Mouse (Mus musculus): ENCODE data around the gene Ythdf2. TPM values are rescaled to one million over a fixed set of nuclear protein-coding genes. Genes with fewer than 3 reads are reported as not detected.
"Not testable (repeated sequence)": the region's sequence is repeated elsewhere in the genome, so short reads cannot be mapped to it uniquely, and the experiment has no call there.

Gene Ythdf2
- total and polyA plus RNA-seq, 2 experiments from 2014 or later = 28.7 to 52.4 TPM

- no peaks in the 10 kb centered on the region for H3K9me3 ChIP-seq (replicated peaks; ENCODE audit: control insufficient read depth, low read length)
- H3K27me3 ChIP-seq (ENCODE audit: control insufficient read depth, insufficient read depth, low read length) = no peaks in the 10 kb centered on the region
- H3K4me3 ChIP-seq (ENCODE audit: low read depth, low read length) = no peak overlapping the region
- H3K4me2 ChIP-seq (ENCODE audit: low read depth, low read length) = no peak overlapping the region
- H3K4me1 ChIP-seq (ENCODE audit: control insufficient read depth, insufficient read depth) = no peaks in the 10 kb centered on the region
- TF ChIP-seq EP300 (IDR thresholded peaks at IDR 0.05; ENCODE audit: low read depth) (no peak), CTCF (IDR thresholded peaks at IDR 0.05; ENCODE audit: low read depth) (no peak)
- peaks cover 76% of the 10 kb centered on the region for H3K36me3 ChIP-seq (replicated peaks; ENCODE audit: control insufficient read depth, insufficient read depth, low read length)
- DNase-seq (ENCODE audit: low spot score) (no peak), ATAC-seq (ENCODE audit: insufficient read depth, low read depth) (no peak)
- 60% methylated on average over 3 of the region's 3 CpGs for WGBS
- no peak overlapping the region for H3K9ac ChIP-seq (replicated peaks; ENCODE audit: low read depth, low read length)
- H3K27ac ChIP-seq (ENCODE audit: low read depth) = no peak overlapping the region
Observed at GRCm38 (mm10) chr4:132240367-132240766, 28.3 kb upstream of the Ythdf2 start.

- peaks cover 87% of the 10 kb centered on the region for H3K36me3 ChIP-seq (replicated peaks; ENCODE audit: control insufficient read depth, insufficient read depth, low read length)
- H3K27me3 ChIP-seq (ENCODE audit: control insufficient read depth, insufficient read depth, low read length) = no peaks in the 10 kb centered on the region
- WGBS = 95% methylated on average over 4 of the region's 4 CpGs
- DNase-seq (ENCODE audit: low spot score) (no peak), ATAC-seq (ENCODE audit: insufficient read depth, low read depth) (no peak)
- H3K27ac ChIP-seq (ENCODE audit: low read depth) = no peak overlapping the region
- no peaks in the 10 kb centered on the region for H3K9me3 ChIP-seq (replicated peaks; ENCODE audit: control insufficient read depth, low read length)
- no peak overlapping the region for H3K4me3 ChIP-seq (ENCODE audit: low read depth, low read length)
- no peak for TF ChIP-seq CTCF (IDR thresholded peaks at IDR 0.05; ENCODE audit: low read depth)
- TF ChIP-seq EP300 (IDR thresholded peaks at IDR 0.05; ENCODE audit: low read depth) = no peak
- no peak overlapping the region for H3K4me2 ChIP-seq (ENCODE audit: low read depth, low read length)
- no peaks in the 10 kb centered on the region for H3K4me1 ChIP-seq (ENCODE audit: control insufficient read depth, insufficient read depth)
- H3K9ac ChIP-seq (replicated peaks; ENCODE audit: low read depth, low read length) = no peak overlapping the region
Observed at GRCm38 (mm10) chr4:132238356-132238755, 26.3 kb upstream of the Ythdf2 start.

- WGBS = 91% methylated on average over 8 of the region's 8 CpGs
- Histone ChIP-seq H3K9ac (replicated peaks; ENCODE audit: low read depth, low read length) (no peak overlapping the region), H3K4me2 (ENCODE audit: low read depth, low read length) (no peak overlapping the region), H3K36me3 (replicated peaks; ENCODE audit: control insufficient read depth, insufficient read depth, low read length) (peaks cover 89% of the 10 kb centered on the region), H3K4me3 (ENCODE audit: low read depth, low read length) (no peak overlapping the region), H3K9me3 (replicated peaks; ENCODE audit: control insufficient read depth, low read length) (no peaks in the 10 kb centered on the region), H3K27me3 (ENCODE audit: control insufficient read depth, insufficient read depth, low read length) (no peaks in the 10 kb centered on the region), H3K27ac (ENCODE audit: low read depth) (no peak overlapping the region), H3K4me1 (ENCODE audit: control insufficient read depth, insufficient read depth) (no peaks in the 10 kb centered on the region)
- ATAC-seq (ENCODE audit: insufficient read depth, low read depth) (no peak), DNase-seq (ENCODE audit: low spot score) (no peak)
- TF ChIP-seq CTCF (IDR thresholded peaks at IDR 0.05; ENCODE audit: low read depth) (no peak), EP300 (IDR thresholded peaks at IDR 0.05; ENCODE audit: low read depth) (no peak)
Observed at GRCm38 (mm10) chr4:132234710-132235109, 22.6 kb upstream of the Ythdf2 start.

- Histone ChIP-seq H3K4me1 (ENCODE audit: control insufficient read depth, insufficient read depth) (no peaks in the 10 kb centered on the region), H3K4me2 (ENCODE audit: low read depth, low read length) (no peak overlapping the region), H3K9ac (replicated peaks; ENCODE audit: low read depth, low read length) (no peak overlapping the region), H3K36me3 (replicated peaks; ENCODE audit: control insufficient read depth, insufficient read depth, low read length) (peaks cover 94% of the 10 kb centered on the region), H3K4me3 (ENCODE audit: low read depth, low read length) (no peak overlapping the region), H3K27ac (ENCODE audit: low read depth) (no peak overlapping the region), H3K9me3 (replicated peaks; ENCODE audit: control insufficient read depth, low read length) (no peaks in the 10 kb centered on the region), H3K27me3 (ENCODE audit: control insufficient read depth, insufficient read depth, low read length) (no peaks in the 10 kb centered on the region)
- no peak for TF ChIP-seq EP300 (IDR thresholded peaks at IDR 0.05; ENCODE audit: low read depth)
- no peak for TF ChIP-seq CTCF (IDR thresholded peaks at IDR 0.05; ENCODE audit: low read depth)
- DNase-seq (ENCODE audit: low spot score) (no peak), ATAC-seq (ENCODE audit: insufficient read depth, low read depth) (no peak)
- 93% methylated on average over 5 of the region's 5 CpGs for WGBS
Observed at GRCm38 (mm10) chr4:132230422-132230821, 18.3 kb upstream of the Ythdf2 start.

- not testable (repeated sequence) for DNase-seq (ENCODE audit: low spot score); H3K9ac ChIP-seq (replicated peaks; ENCODE audit: low read depth, low read length); H3K27ac ChIP-seq (ENCODE audit: low read depth); ATAC-seq (ENCODE audit: insufficient read depth, low read depth); H3K4me3 ChIP-seq (ENCODE audit: low read depth, low read length); H3K4me2 ChIP-seq (ENCODE audit: low read depth, low read length); H3K9me3 ChIP-seq (replicated peaks; ENCODE audit: control insufficient read depth, low read length); H3K27me3 ChIP-seq (ENCODE audit: control insufficient read depth, insufficient read depth, low read length); H3K4me1 ChIP-seq (ENCODE audit: control insufficient read depth, insufficient read depth)
- peaks cover 29% of the 10 kb centered on the region for H3K36me3 ChIP-seq (replicated peaks; ENCODE audit: control insufficient read depth, insufficient read depth, low read length)
- WGBS = 91% methylated on average over 5 of the region's 5 CpGs
Observed at GRCm38 (mm10) chr4:132222001-132222400, 9.9 kb upstream of the Ythdf2 start.

GRCm38 (mm10) chr4:132218439-132218838 lies 6.3 kb upstream of the Ythdf2 start:
- ATAC-seq (ENCODE audit: insufficient read depth, low read depth); H3K36me3 ChIP-seq (replicated peaks; ENCODE audit: control insufficient read depth, insufficient read depth, low read length); H3K27me3 ChIP-seq (ENCODE audit: control insufficient read depth, insufficient read depth, low read length); H3K4me3 ChIP-seq (ENCODE audit: low read depth, low read length); H3K9ac ChIP-seq (replicated peaks; ENCODE audit: low read depth, low read length); H3K9me3 ChIP-seq (replicated peaks; ENCODE audit: control insufficient read depth, low read length); H3K4me1 ChIP-seq (ENCODE audit: control insufficient read depth, insufficient read depth); H3K4me2 ChIP-seq (ENCODE audit: low read depth, low read length); H3K27ac ChIP-seq (ENCODE audit: low read depth); DNase-seq (ENCODE audit: low spot score): not testable (repeated sequence)
- 74% methylated on average over 6 of the region's 6 CpGs for WGBS

All from heart, postnatal 0 days (tissue).